Mouse (Mus musculus) cortical plate, adult 2 months (tissue): Measurements from ENCODE around the gene Tnrc6a.

Source experiments
- CTCF ChIP-seq: fragments of 200-500 bp; IDR thresholded peaks from 2 replicates; pipeline ENCODE4 v1.5.1; 2011; ENCODE audit warnings: mild to moderate bottlenecking, control low read depth, low read length; ENCODE audit not compliant: insufficient read depth; ENCODE audit errors: extremely low read depth
- POLR2A ChIP-seq: fragments of 200-500 bp; IDR thresholded peaks from 2 replicates; pipeline ENCODE4 v1.6.1; 2011; ENCODE audit warnings: mild to moderate bottlenecking, low read length, control low read depth; ENCODE audit not compliant: insufficient read depth; ENCODE audit errors: extremely low read depth

DNA sequence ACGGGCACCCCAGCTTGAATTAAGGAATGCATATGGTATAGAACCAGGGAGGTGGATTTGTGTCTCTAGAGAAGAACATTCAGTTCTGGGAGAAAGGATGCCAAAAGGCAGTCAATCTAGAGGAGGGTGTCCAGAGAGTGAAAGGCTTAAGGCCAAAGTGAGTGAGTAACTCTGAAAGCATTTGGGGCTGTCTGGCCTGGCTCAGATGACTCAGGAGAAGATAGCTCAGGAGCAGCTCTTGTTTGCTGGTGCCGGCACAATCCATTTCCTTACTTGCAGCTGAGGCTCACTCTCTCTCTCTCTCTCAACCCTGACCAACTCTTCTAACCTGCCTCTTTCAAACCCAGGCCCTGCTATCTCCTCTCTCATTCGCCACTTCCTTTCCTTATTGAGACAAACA, 13.6 kb upstream of the Tnrc6a start:
- TF ChIP-seq POLR2A (no peak), CTCF (no peak)
